Mouse (Mus musculus): Measurements from ENCODE around the gene Mfsd2b. TPM values are rescaled to one million over a fixed set of nuclear protein-coding genes. Genes with fewer than 3 reads are reported as not detected.

The Mfsd2b gene
- polyA plus RNA-seq, 1 experiment = 3.0 TPM

GRCm38 (mm10) chr12:4871260-4871659, 2.9 kb downstream of the Mfsd2b start:
- Histone ChIP-seq H3K4me1 (ENCODE audit: control insufficient read depth, insufficient read depth, low read length) (0 out of 2 replicates have a peak, but pooled peaks cover 3% of the 10 kb centered on the region), H3K27me3 (ENCODE audit: control insufficient read depth, insufficient read depth, low read length) (no peaks in the 10 kb centered on the region), H3K4me3 (replicated peaks; ENCODE audit: insufficient read depth, low read depth, low read length) (no peak overlapping the region), H3K27ac (ENCODE audit: insufficient read depth, low read length) (no peak overlapping the region)
- no peak for DNase-seq
- TF ChIP-seq CTCF (IDR thresholded peaks at IDR 0.05; ENCODE audit: borderline replicate concordance, insufficient read depth, low read depth, low read length) (no peak), POLR2A (IDR thresholded peaks at IDR 0.05; ENCODE audit: borderline replicate concordance, insufficient read depth, low read length) (no peak)
- WGBS = 92% methylated on average over 5 of the region's 5 CpGs

- no peak for DNase-seq
- H3K4me3 ChIP-seq (replicated peaks; ENCODE audit: insufficient read depth, low read depth, low read length) = no peak overlapping the region
- H3K4me1 ChIP-seq (ENCODE audit: control insufficient read depth, insufficient read depth, low read length) = peaks cover 3% of the 10 kb centered on the region; the same call in 1 of the 2 replicates
- TF ChIP-seq POLR2A (IDR thresholded peaks at IDR 0.05; ENCODE audit: borderline replicate concordance, insufficient read depth, low read length) = no peak
- TF ChIP-seq CTCF (IDR thresholded peaks at IDR 0.05; ENCODE audit: borderline replicate concordance, insufficient read depth, low read depth, low read length) = no peak
- 81% methylated on average over 8 of the region's 8 CpGs for WGBS
- no peak overlapping the region for H3K27ac ChIP-seq (ENCODE audit: insufficient read depth, low read length)
- H3K27me3 ChIP-seq (ENCODE audit: control insufficient read depth, insufficient read depth, low read length) = no peaks in the 10 kb centered on the region
Measured at GRCm38 (mm10) chr12:4868924-4869323, 5.2 kb downstream of the Mfsd2b start.

GRCm38 (mm10) chr12:4864338-4864690, 9.8 kb downstream of the Mfsd2b start:
- no peaks in the 10 kb centered on the region for H3K27me3 ChIP-seq (ENCODE audit: control insufficient read depth, insufficient read depth, low read length)
- TF ChIP-seq CTCF (IDR thresholded peaks at IDR 0.05; ENCODE audit: borderline replicate concordance, insufficient read depth, low read depth, low read length) (no peak), POLR2A (IDR thresholded peaks at IDR 0.05; ENCODE audit: borderline replicate concordance, insufficient read depth, low read length) (no peak)
- no peak overlapping the region for H3K27ac ChIP-seq (ENCODE audit: insufficient read depth, low read length)
- DNase-seq = no peak
- WGBS = 77% methylated on average over 4 of the region's 4 CpGs
- H3K4me1 ChIP-seq (ENCODE audit: control insufficient read depth, insufficient read depth, low read length) = peaks cover 4% of the 10 kb centered on the region; the same call in 1 of the 2 replicates
- H3K4me3 ChIP-seq (replicated peaks; ENCODE audit: insufficient read depth, low read depth, low read length) = no peak overlapping the region

GRCm38 (mm10) chr12:4863654-4864337, 10.4 kb downstream of the Mfsd2b start:
- no peak overlapping the region for H3K27ac ChIP-seq (ENCODE audit: insufficient read depth, low read length)
- no peak overlapping the region for H3K4me3 ChIP-seq (replicated peaks; ENCODE audit: insufficient read depth, low read depth, low read length)
- no peaks in the 10 kb centered on the region for H3K27me3 ChIP-seq (ENCODE audit: control insufficient read depth, insufficient read depth, low read length)
- peak; percentile 40 to 70 for DNase-seq
- WGBS = 51% methylated on average over 4 of the region's 4 CpGs
- no peak for TF ChIP-seq CTCF (IDR thresholded peaks at IDR 0.05; ENCODE audit: borderline replicate concordance, insufficient read depth, low read depth, low read length)
- TF ChIP-seq POLR2A (IDR thresholded peaks at IDR 0.05; ENCODE audit: borderline replicate concordance, insufficient read depth, low read length) = no peak
- peaks cover 4% of the 10 kb centered on the region; the same call in 1 of the 2 replicates for H3K4me1 ChIP-seq (ENCODE audit: control insufficient read depth, insufficient read depth, low read length)

GRCm38 (mm10) chr12:4862672-4863071, 11.5 kb downstream of the Mfsd2b start:
- 88% methylated on average over 4 of the region's 4 CpGs for WGBS
- Histone ChIP-seq H3K27ac (ENCODE audit: insufficient read depth, low read length) (no peak overlapping the region), H3K27me3 (ENCODE audit: control insufficient read depth, insufficient read depth, low read length) (no peaks in the 10 kb centered on the region), H3K4me1 (ENCODE audit: control insufficient read depth, insufficient read depth, low read length) (peaks cover 4% of the 10 kb centered on the region; the same call in 1 of the 2 replicates), H3K4me3 (replicated peaks; ENCODE audit: insufficient read depth, low read depth, low read length) (no peak overlapping the region)
- TF ChIP-seq POLR2A (IDR thresholded peaks at IDR 0.05; ENCODE audit: borderline replicate concordance, insufficient read depth, low read length) (no peak), CTCF (IDR thresholded peaks at IDR 0.05; ENCODE audit: borderline replicate concordance, insufficient read depth, low read depth, low read length) (no peak; the same call in 1 of the 2 replicates)
- DNase-seq = no peak

GRCm38 (mm10) chr12:4859241-4859914, 14.8 kb downstream of the Mfsd2b start:
- TF ChIP-seq POLR2A (IDR thresholded peaks at IDR 0.05; ENCODE audit: borderline replicate concordance, insufficient read depth, low read length) (no peak), CTCF (IDR thresholded peaks at IDR 0.05; ENCODE audit: borderline replicate concordance, insufficient read depth, low read depth, low read length) (no peak)
- WGBS = 42% methylated on average over 11 of the region's 11 CpGs
- DNase-seq = no peak
- Histone ChIP-seq H3K27ac (ENCODE audit: insufficient read depth, low read length) (no peak overlapping the region), H3K4me1 (ENCODE audit: control insufficient read depth, insufficient read depth, low read length) (peaks cover 4% of the 10 kb centered on the region; the same call in 1 of the 2 replicates), H3K27me3 (ENCODE audit: control insufficient read depth, insufficient read depth, low read length) (no peaks in the 10 kb centered on the region), H3K4me3 (replicated peaks; ENCODE audit: insufficient read depth, low read depth, low read length) (no peak overlapping the region)

- H3K4me1 ChIP-seq (ENCODE audit: control insufficient read depth, insufficient read depth, low read length) = 0 out of 2 replicates have a peak, but pooled peaks cover 1% of the 10 kb centered on the region
- H3K27me3 ChIP-seq (ENCODE audit: control insufficient read depth, insufficient read depth, low read length) = no peaks in the 10 kb centered on the region
- no peak overlapping the region for H3K27ac ChIP-seq (ENCODE audit: insufficient read depth, low read length)
- no peak for TF ChIP-seq CTCF (IDR thresholded peaks at IDR 0.05; ENCODE audit: borderline replicate concordance, insufficient read depth, low read depth, low read length)
- TF ChIP-seq POLR2A (IDR thresholded peaks at IDR 0.05; ENCODE audit: borderline replicate concordance, insufficient read depth, low read length) = no peak
- no peak overlapping the region for H3K4me3 ChIP-seq (replicated peaks; ENCODE audit: insufficient read depth, low read depth, low read length)
- 95% methylated on average over 2 of the region's 2 CpGs for WGBS
- DNase-seq = no peak
Measured at GRCm38 (mm10) chr12:4856834-4857233, 17.3 kb downstream of the Mfsd2b start.

GRCm38 (mm10) chr12:4856160-4856559, 18.0 kb downstream of the Mfsd2b start:
- no peak overlapping the region for H3K27ac ChIP-seq (ENCODE audit: insufficient read depth, low read length)

More at GRCm38 (mm10) chr12:4856160-4856559, 18.0 kb downstream of the Mfsd2b start:
- H3K4me3 ChIP-seq (replicated peaks; ENCODE audit: insufficient read depth, low read depth, low read length) = no peak overlapping the region
- no peak for TF ChIP-seq POLR2A (IDR thresholded peaks at IDR 0.05; ENCODE audit: borderline replicate concordance, insufficient read depth, low read length)
- TF ChIP-seq CTCF (IDR thresholded peaks at IDR 0.05; ENCODE audit: borderline replicate concordance, insufficient read depth, low read depth, low read length) = no peak
- WGBS = 99% methylated on average over 5 of the region's 5 CpGs
- H3K4me1 ChIP-seq (ENCODE audit: control insufficient read depth, insufficient read depth, low read length) = 0 out of 2 replicates have a peak, but pooled peaks cover 2% of the 10 kb centered on the region
- H3K27me3 ChIP-seq (ENCODE audit: control insufficient read depth, insufficient read depth, low read length) = no peaks in the 10 kb centered on the region
- no peak for DNase-seq

Data from cerebellum, adult 2 months (tissue).